Mouse (Mus musculus) thymus, adult 2 months (tissue): Measurements from ENCODE around the gene Ifnl3. TPM values are rescaled to one million over a fixed set of nuclear protein-coding genes. Genes with fewer than 3 reads are reported as not detected.

Experiments
- DNase-seq: peaks from one replicate; pipeline ENCODE4 v3.0.0; 2021
- H3K27ac ChIP-seq: fragments of 200-500 bp; 2 replicates; pipeline ENCODE4 v1.5.1; 2012; ENCODE audit warnings: low read length, control low read depth; ENCODE audit not compliant: control insufficient read depth, insufficient read depth
- H3K27me3 ChIP-seq: fragments of 200-500 bp; 2 replicates; pipeline ENCODE4 v1.6.1; 2012; ENCODE audit warnings: mild to moderate bottlenecking, low read length, moderate library complexity, mixed read lengths; ENCODE audit not compliant: control insufficient read depth, insufficient read depth
- H3K36me3 ChIP-seq: fragments of 200-500 bp; 2 replicates; pipeline ENCODE4 v1.6.1; 2012; ENCODE audit warnings: mild to moderate bottlenecking, low read length, moderate library complexity; ENCODE audit not compliant: control insufficient read depth, insufficient read depth
- H3K4me1 ChIP-seq: fragments of 200-500 bp; replicated peaks from 2 replicates; pipeline ENCODE4 v1.6.1; 2012; ENCODE audit warnings: low read length; ENCODE audit not compliant: control insufficient read depth, insufficient read depth
- H3K4me3 ChIP-seq: fragments of 200-500 bp; 2 replicates; pipeline ENCODE4 v1.5.1; 2012; ENCODE audit warnings: mild to moderate bottlenecking, low read length, control low read depth, moderate library complexity; ENCODE audit not compliant: control insufficient read depth, insufficient read depth
- CTCF ChIP-seq: fragments of 200-500 bp; IDR thresholded peaks from 2 replicates; pipeline ENCODE4 v1.5.1; 2012; ENCODE audit warnings: mild to moderate bottlenecking, control low read depth, low read length, moderate library complexity, borderline replicate concordance; ENCODE audit not compliant: control insufficient read depth, poor library complexity, insufficient read depth; ENCODE audit errors: extremely low read depth
- POLR2A ChIP-seq: fragments of 200-500 bp; IDR thresholded peaks from 2 replicates; pipeline ENCODE4 v1.6.1; 2012; ENCODE audit warnings: mild to moderate bottlenecking, low read length, control low read depth, moderate library complexity; ENCODE audit not compliant: control insufficient read depth, poor library complexity, insufficient read depth; ENCODE audit errors: extremely low read depth
- WGBS: fragments of 180-500 bp; shearing (Covaris S2); methylation state at CpG from one replicate; pipeline ENCODE4 v1.1.7; 2018; 5-methylcytosine and 5-hydroxymethylcytosine counted together
- polyA plus RNA-seq: library from polyadenylated mRNA; depleted of rRNA; stranded (reverse); fragments of >200 nt; gene quantifications from 2 replicates; pipeline ENCODE4 v1.2.3, GENCODE M21; 2012

The Ifnl3 gene
- polyA plus RNA-seq, 1 experiment: 0.78 TPM

GRCm38 (mm10) chr7:28545048-28545890 is 22.6 kb downstream of the Ifnl3 start:
- peaks cover 21% of the 10 kb centered on the region for H3K4me1 ChIP-seq
- TF ChIP-seq POLR2A (no peak), CTCF (no peak)

GRCm38 (mm10) chr7:28545891-28546210 is 23.2 kb downstream of the Ifnl3 start:
- Histone ChIP-seq H3K4me3 (no peak overlapping the region), H3K27me3 (peaks cover 10% of the 10 kb centered on the region), H3K4me1 (peaks cover 21% of the 10 kb centered on the region), H3K36me3 (no peaks in the 10 kb centered on the region), H3K27ac (no peak overlapping the region)
- WGBS: 80% methylated on average over 7 of the region's 7 CpGs
- no peak for TF ChIP-seq CTCF
- TF ChIP-seq POLR2A: no peak
- DNase-seq: no peak

More at GRCm38 (mm10) chr7:28545048-28545890, 22.6 kb downstream of the Ifnl3 start:
- WGBS: 66% methylated on average over 14 of the region's 14 CpGs
- no peak overlapping the region for H3K27ac ChIP-seq
- no peaks in the 10 kb centered on the region for H3K36me3 ChIP-seq
- DNase-seq: no peak
- H3K4me3 ChIP-seq: no peak overlapping the region
- peaks cover 10% of the 10 kb centered on the region for H3K27me3 ChIP-seq

GRCm38 (mm10) chr7:28546649-28547048 is 24.0 kb downstream of the Ifnl3 start:
- WGBS: 2% methylated on average over 22 of the region's 22 CpGs
- peaks cover 21% of the 10 kb centered on the region for H3K4me1 ChIP-seq
- DNase-seq: no peak
- no peak overlapping the region for H3K27ac ChIP-seq
- no peaks in the 10 kb centered on the region for H3K36me3 ChIP-seq
- no peak overlapping the region for H3K4me3 ChIP-seq
- no peak for TF ChIP-seq POLR2A
- TF ChIP-seq CTCF: no peak
- peaks cover 10% of the 10 kb centered on the region for H3K27me3 ChIP-seq

GRCm38 (mm10) chr7:28547154-28547553 is 24.5 kb downstream of the Ifnl3 start, which contains the start of gene Nccrp1:
Gene Nccrp1 (minus strand): TSS chr7:28547254.
- Histone ChIP-seq H3K4me1 (peaks cover 21% of the 10 kb centered on the region), H3K27ac (no peak within 1 kb of the TSS), H3K36me3 (no peaks in the 10 kb centered on the region), H3K4me3 (no peak within 1 kb of the TSS), H3K27me3 (peaks cover 10% of the 10 kb centered on the region)
- 17% methylated on average over 5 of the region's 5 CpGs for WGBS
- TF ChIP-seq CTCF (no peak), POLR2A (no peak)
- DNase-seq: no peak

GRCm38 (mm10) chr7:28547628-28548027 is 25.0 kb downstream of the Ifnl3 start:
- no peak for DNase-seq

GRCm38 (mm10) chr7:28553076-28553475 is 30.4 kb downstream of the Ifnl3 start:
- no peak for DNase-seq
- Histone ChIP-seq H3K4me1 (peaks cover 18% of the 10 kb centered on the region), H3K27me3 (no peaks in the 10 kb centered on the region), H3K4me3 (no peak overlapping the region), H3K27ac (no peak overlapping the region), H3K36me3 (no peaks in the 10 kb centered on the region)
- TF ChIP-seq CTCF: no peak
- TF ChIP-seq POLR2A: no peak
- 94% methylated on average over 6 of the region's 6 CpGs for WGBS

More at GRCm38 (mm10) chr7:28547628-28548027, 25.0 kb downstream of the Ifnl3 start:
- H3K27me3 ChIP-seq: peaks cover 10% of the 10 kb centered on the region
- no peak overlapping the region for H3K27ac ChIP-seq
- 28% methylated on average over 7 of the region's 7 CpGs for WGBS
- no peak for TF ChIP-seq POLR2A
- TF ChIP-seq CTCF: no peak
- H3K4me1 ChIP-seq: peaks cover 21% of the 10 kb centered on the region
- H3K4me3 ChIP-seq: no peak overlapping the region
- no peaks in the 10 kb centered on the region for H3K36me3 ChIP-seq
